Mouse (Mus musculus) G1E-ER4 (cell line): Measurements from ENCODE around the gene Aptx. TPM values are rescaled to one million over a fixed set of nuclear protein-coding genes. Genes with fewer than 3 reads are reported as not detected.

Experiments
- GATA1 ChIP-seq: IDR thresholded peaks from one replicate; pipeline ENCODE4 v1.8.0; 2012; ENCODE audit warnings: low read length, inconsistent platforms
- polyA plus RNA-seq: library from polyadenylated mRNA; stranded (reverse); fragments of >175 nt; gene quantifications from 2 replicates; pipeline ENCODE4 v1.2.3, GENCODE M21; 2012

Aptx gene
- polyA plus RNA-seq, 1 experiment = 1.5 TPM

DNA sequence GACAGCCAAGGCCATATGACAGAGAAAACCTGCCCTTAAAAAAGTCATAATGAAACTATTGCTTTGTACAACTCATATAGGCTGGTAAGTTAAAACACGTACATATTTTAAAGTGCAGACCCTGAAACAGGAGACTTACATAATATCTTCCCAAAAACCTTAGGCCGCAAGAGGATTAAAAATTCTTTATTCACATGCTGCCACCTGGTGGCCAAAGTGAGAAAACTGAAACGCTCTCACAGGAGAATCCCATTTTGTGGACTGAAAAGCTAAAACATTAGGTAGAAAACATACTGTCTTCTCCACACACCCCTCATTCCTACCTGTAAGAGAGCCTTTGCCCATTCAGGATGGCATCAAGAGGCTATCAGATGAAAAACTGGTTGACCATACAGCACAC lies 21.1 kb downstream of the Aptx start:
- TF ChIP-seq GATA1 = no peak

DNA sequence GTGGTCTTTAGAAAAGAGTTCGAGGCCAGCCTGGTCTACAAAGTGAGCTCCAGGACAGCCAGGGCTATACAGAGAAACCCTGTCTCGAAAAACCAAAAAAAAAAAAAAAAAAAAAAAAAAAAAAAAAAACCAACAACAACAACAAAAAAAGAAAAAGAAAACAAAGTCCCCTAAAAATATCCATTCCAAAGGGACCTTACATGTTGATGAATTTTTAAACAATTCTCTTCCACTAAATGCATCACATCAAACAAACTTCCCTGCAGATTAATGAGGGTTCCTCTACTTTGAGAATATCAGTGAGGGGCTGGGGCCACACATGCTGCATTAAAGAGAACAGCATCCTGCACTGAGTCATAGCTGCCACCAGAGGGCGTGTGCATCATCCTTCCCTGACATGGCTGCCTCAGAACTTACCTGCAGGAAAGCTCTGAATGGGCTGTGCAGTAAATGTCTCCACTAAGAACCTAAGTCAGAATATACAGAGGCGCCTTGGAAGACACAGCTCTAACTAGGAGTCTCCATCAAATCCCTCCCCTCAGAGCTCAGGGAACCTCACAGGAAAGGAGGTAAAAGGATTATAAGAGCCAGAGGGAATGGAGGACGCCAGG lies 22.6 kb downstream of the Aptx start:
- TF ChIP-seq GATA1 = no peak

DNA sequence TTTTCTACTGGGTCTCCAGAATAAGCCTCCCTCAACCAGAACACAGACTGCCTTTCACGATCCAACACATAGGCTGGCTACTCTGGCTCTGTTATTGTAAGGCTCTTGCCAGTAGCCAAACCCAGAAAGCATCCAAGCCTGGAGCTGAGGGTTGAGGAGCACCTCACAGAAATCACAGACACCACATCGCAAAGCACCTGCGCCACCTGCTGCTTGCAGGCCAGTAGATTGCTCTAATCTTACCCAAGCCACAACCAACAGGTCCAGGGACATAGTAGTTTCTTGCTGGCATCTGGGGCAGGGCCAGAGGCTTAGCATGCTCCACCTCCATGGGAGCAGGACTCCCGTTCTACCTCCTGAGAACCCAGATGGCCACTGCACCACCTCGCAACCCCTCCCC lies 25.9 kb downstream of the Aptx start:
- no peak for TF ChIP-seq GATA1

DNA sequence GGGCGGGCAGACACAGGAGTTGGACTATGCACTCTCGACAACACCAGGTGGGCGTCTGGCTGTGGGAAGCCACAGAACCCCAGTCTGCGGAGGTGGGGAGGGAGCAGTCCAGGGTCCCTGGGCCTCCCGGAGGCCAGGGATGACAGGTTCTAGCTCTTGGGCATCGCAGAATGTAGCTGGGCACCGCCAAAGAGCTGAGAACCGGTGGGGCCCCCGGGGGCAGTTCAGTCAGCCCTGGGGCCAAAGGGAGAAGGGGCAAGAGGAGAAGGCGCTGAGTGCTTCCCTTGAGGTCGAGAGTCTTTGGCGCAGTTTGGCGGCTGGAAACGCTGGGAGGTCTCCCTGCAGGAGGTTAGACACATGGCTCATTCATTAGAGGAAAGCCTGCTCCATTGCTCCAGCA lies 26.7 kb downstream of the Aptx start:
- TF ChIP-seq GATA1 = no peak

DNA sequence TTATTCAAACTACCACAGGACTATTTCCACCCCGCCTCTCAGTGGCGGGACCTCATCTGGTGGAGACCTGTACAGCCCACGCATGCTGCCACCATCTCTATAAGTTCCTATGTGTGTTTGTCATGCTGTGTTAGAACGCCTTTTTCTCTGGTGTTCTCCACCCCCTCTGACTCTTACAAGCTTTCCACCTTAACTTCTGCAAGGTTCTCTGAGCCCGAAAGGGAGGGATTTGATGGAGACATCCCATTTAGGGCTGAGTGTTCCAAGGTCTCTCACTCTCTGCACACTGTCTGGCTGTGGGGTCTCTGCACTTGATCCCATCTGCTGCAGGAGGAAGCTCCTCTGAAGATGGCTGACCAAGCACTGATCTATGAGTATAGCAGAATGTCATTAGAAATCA lies 29.5 kb downstream of the Aptx start:
- no peak for TF ChIP-seq GATA1

DNA sequence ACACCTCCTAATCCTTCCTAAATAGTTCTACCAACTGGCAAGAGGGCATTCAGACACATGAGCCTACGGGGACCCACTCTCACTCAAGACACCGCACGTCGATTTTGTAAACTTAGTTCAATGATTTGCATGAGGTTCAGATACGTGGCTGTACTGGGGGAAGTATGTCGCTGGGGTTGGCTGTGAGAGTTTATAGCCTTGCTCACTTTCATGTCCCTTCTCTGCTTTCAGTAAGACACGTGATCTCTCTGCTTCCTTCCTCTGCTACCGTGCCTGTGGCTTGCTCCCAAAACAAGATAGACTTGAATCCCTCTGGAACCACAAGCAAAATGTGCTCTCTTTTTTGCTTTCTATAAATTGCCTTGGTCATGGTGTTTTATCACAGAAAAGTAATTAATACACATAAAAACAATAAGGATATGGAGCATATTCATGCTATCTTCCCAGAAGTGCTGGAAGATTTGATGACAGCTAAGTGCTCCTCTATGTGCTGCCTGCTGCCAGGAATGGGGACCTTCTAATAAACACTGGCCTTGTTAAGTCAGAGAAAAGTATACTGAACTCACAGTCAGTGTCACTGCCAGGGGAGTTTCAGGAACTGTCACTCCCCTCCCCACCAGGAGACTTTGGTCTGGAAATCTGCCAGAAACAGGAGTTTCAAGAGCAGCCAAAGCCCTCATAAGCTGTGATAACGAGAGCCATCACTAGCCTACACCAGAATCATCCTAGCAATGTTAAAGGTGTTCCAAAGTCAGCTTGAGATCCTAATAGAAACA lies 36.6 kb downstream of the Aptx start:
- TF ChIP-seq GATA1 = no peak

DNA sequence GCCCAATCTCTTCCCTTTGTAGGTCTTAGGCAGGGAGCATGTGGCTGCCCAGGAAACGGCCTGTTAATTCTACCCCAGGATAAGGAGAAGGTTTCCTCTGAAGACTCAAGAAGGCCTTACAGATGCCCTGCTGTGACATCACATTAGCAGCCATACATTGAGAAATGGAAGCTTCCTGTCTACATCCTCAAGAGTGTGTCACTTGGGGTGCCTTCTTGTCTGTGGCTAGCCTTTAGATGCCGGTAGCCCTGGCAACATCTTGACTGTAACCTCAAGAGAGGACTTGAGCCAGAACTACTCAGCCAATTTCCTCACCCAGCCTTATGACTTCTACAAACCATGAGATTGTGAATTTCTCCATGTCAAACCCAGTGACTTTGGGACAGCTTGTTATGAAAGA lies 51.9 kb downstream of the Aptx start:
- no peak for TF ChIP-seq GATA1

DNA sequence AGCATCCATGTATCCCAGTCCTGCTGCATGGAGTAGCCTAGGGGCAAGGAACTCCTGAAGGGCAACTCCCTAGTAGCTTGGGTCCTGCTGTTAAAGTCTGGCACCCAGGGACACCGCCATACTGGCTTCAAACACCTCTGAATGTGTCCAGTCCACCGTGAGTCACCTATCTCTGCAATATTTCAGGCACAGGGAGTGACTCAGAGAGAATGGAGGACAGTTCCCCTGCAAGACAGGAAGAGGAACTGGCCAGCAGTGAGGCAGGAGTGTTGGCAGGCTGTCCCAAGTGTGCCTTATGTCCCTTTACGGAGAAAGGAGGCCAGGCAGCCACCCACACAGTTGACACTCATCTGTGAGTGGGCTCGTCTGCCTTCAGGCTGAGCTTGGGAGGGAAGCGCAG lies 53.9 kb downstream of the Aptx start:
- TF ChIP-seq GATA1 = no peak

DNA sequence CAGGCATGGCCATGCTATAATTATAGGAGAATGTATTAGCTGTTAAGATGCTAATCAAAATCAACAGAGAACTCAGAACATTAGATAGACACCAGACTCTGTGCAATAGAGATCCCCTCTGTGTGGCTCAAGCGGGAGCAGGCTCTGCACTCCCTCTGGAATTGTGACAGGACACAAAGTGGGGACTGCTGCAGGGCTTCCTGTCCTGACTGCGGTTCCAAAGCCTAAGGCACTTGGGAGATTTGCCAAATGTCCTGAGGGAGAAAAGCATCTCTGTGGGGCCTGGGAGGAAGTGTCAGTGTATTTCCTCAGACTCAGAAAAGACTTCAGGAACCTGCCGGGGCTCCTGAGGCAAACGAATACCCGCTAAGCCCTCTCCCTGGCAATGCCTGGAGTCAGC lies 59.4 kb downstream of the Aptx start:
- no peak for TF ChIP-seq GATA1

DNA sequence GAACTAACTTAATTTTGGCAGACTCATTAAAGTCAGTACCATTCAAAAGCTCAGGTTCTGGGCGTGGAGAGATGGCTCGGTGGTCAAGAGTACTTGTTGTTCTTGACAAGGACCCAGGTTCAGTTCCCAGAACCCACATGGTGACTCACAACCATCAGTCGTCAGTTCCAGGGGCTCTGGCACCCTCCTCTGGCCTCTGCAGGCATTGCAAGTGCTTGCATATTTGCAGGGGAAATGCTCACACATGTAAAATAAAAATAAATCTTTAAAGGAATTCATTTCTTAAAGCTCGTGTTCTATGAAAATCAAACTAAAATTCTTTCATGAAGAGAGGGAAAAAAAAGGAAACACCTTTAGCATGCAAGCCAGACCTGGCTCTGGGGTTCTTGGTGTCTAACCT lies 62.0 kb downstream of the Aptx start:
- TF ChIP-seq GATA1 = no peak

Other genes starting within 250 kb of the Aptx start
- gene Tmem215, start 231.0 kb downstream of the Aptx start, polyA plus RNA-seq = not detected in 2 replicates
- gene Dnaja1, start 19.0 kb upstream of the Aptx start, polyA plus RNA-seq = 172 and 264 TPM in 2 replicates
- gene Smu1, start 54.7 kb upstream of the Aptx start, polyA plus RNA-seq = 5.9 and 6.2 TPM in 2 replicates
- gene B4galt1, start 150.8 kb upstream of the Aptx start, polyA plus RNA-seq = 29.2 and 29.9 TPM in 2 replicates
- gene Spink4, start 216.9 kb upstream of the Aptx start, polyA plus RNA-seq = not detected in 2 replicates
- 454 and 555 TPM in 2 replicates for gene Bag1, start 245.1 kb upstream of the Aptx start, polyA plus RNA-seq
- 1.4 and 1.5 TPM in 2 replicates for gene Chmp5, start 245.2 kb upstream of the Aptx start, polyA plus RNA-seq